Mouse (Mus musculus) MEL (cell line): ENCODE measurements around the gene Capn9. TPM values are rescaled to one million over a fixed set of nuclear protein-coding genes. Genes with fewer than 3 reads are reported as not detected.

Experiments used
- DNase-seq: peaks from one replicate; pipeline ENCODE4 v3.0.0; 2011; ENCODE audit warnings: low read depth, low spot score
- H3K27ac ChIP-seq: 2 replicates; pipeline ENCODE4 v1.5.1; 2012; ENCODE audit warnings: low read depth, mild to moderate bottlenecking, control low read depth, low read length, moderate library complexity; ENCODE audit not compliant: control insufficient read depth
- H3K27me3 ChIP-seq, 2 experiments: fragments of 150-350 bp in 1 of 2; sonication (generic) in 1 of 2; 2 replicates each; pipeline ENCODE4 v1.6.1; 2012; ENCODE audit warnings: low read length in 2 of 2, mild to moderate bottlenecking in 2 of 2, improper control_type of control experiment in 1 of 2, moderate library complexity in 1 of 2; ENCODE audit not compliant: insufficient read depth in 2 of 2, control insufficient read depth in 1 of 2
- H3K36me3 ChIP-seq, 2 experiments: 2 replicates each; pipeline ENCODE4 v1.6.1; 2012 to 2014; ENCODE audit warnings: low read length in 2 of 2, improper control_type of control experiment in 1 of 2, inconsistent platforms in 1 of 2, mild to moderate bottlenecking in 1 of 2; ENCODE audit not compliant: insufficient read depth in 2 of 2, control insufficient read depth in 1 of 2
- H3K4me1 ChIP-seq, 2 experiments: fragments of 150-350 bp in 1 of 2; sonication (generic) in 1 of 2; 2 replicates each; pipeline ENCODE4 v1.6.1; 2012; ENCODE audit warnings: low read length in 2 of 2, improper control_type of control experiment in 1 of 2, mild to moderate bottlenecking in 1 of 2; ENCODE audit not compliant: insufficient read depth in 2 of 2, control insufficient read depth in 1 of 2
- H3K4me3 ChIP-seq, 2 experiments: fragments of 150-350 bp in 1 of 2; sonication (generic) in 1 of 2; 2 replicates each; pipeline ENCODE4 v1.5.1; 2012; ENCODE audit warnings: low read depth in 2 of 2, low read length in 2 of 2, mild to moderate bottlenecking in 2 of 2, moderate library complexity in 2 of 2, control low read depth in 1 of 2, improper control_type of control experiment in 1 of 2; ENCODE audit not compliant: control insufficient read depth in 1 of 2, insufficient read depth in 1 of 2
- H3K79me2 ChIP-seq: 2 replicates; pipeline ENCODE4 v1.6.1; 2012; ENCODE audit warnings: mild to moderate bottlenecking, low read length, moderate library complexity; ENCODE audit not compliant: control insufficient read depth, poor library complexity, insufficient read depth
- H3K9ac ChIP-seq: 2 replicates; pipeline ENCODE4 v1.6.1; 2012; ENCODE audit warnings: low read depth, mild to moderate bottlenecking, control low read depth, low read length, moderate library complexity; ENCODE audit not compliant: control insufficient read depth, poor library complexity, severe bottlenecking
- H3K9me3 ChIP-seq: fragments of 150-350 bp; sonication (generic); replicated peaks from 2 replicates; pipeline ENCODE4 v1.6.1; 2012; ENCODE audit warnings: mild to moderate bottlenecking, low read length, improper control_type of control experiment, moderate library complexity; ENCODE audit not compliant: insufficient read depth
- CTCF ChIP-seq, 3 experiments: IDR thresholded peaks in 2 of 3; conservative IDR thresholded peaks in 1 of 3; 2 replicates each; pipeline ENCODE4 v1.5.1; 2011 to 2012; ENCODE audit warnings: low read length in 3 of 3, low read depth in 2 of 3, mild to moderate bottlenecking in 2 of 3, improper control_type of control experiment in 1 of 3, inconsistent platforms in 1 of 3, mixed read lengths in 1 of 3, moderate library complexity in 1 of 3; ENCODE audit not compliant: control insufficient read depth in 1 of 3, insufficient read depth in 1 of 3, poor library complexity in 1 of 3, severe bottlenecking in 1 of 3
- GABPA ChIP-seq: IDR thresholded peaks from 2 replicates; pipeline ENCODE4 v1.6.1; 2012; ENCODE audit warnings: low read depth, mild to moderate bottlenecking, inconsistent platforms, low read length, improper control_type of control experiment, moderate library complexity
- GATA1 ChIP-seq: IDR thresholded peaks from 2 replicates; pipeline ENCODE4 v1.6.1; 2011; ENCODE audit warnings: low read depth, low read length, improper control_type of control experiment
- MAFK ChIP-seq: IDR thresholded peaks from 2 replicates; pipeline ENCODE4 v1.6.1; 2011; ENCODE audit warnings: low read depth, mild to moderate bottlenecking, low read length, improper control_type of control experiment, borderline replicate concordance
- MAZ ChIP-seq: IDR thresholded peaks from 2 replicates; pipeline ENCODE4 v1.6.1; 2012; ENCODE audit warnings: low read depth, mild to moderate bottlenecking, inconsistent platforms, low read length, improper control_type of control experiment
- MYC ChIP-seq: IDR thresholded peaks from 2 replicates; pipeline ENCODE4 v1.6.1; 2011; ENCODE audit warnings: low read depth, mild to moderate bottlenecking, low read length, improper control_type of control experiment, moderate library complexity
- NELFE ChIP-seq: IDR thresholded peaks from 2 replicates; pipeline ENCODE4 v1.6.1; 2011; ENCODE audit warnings: low read depth, low read length, improper control_type of control experiment
- POLR2AphosphoS2 ChIP-seq: IDR thresholded peaks from 2 replicates; pipeline ENCODE4 v1.6.1; 2011; ENCODE audit warnings: low read length, improper control_type of control experiment
- POLR2AphosphoS5 ChIP-seq: IDR thresholded peaks from 2 replicates; pipeline ENCODE4 v1.6.1; 2012; ENCODE audit warnings: low read depth, borderline replicate concordance, mild to moderate bottlenecking, inconsistent platforms, low read length, moderate library complexity, mixed read lengths
- RCOR1 ChIP-seq: IDR thresholded peaks from 2 replicates; pipeline ENCODE4 v1.6.1; 2012; ENCODE audit warnings: low read depth, mild to moderate bottlenecking, inconsistent platforms, low read length, improper control_type of control experiment
- TCF12 ChIP-seq: IDR thresholded peaks from 2 replicates; pipeline ENCODE4 v1.6.1; 2014; ENCODE audit warnings: low read depth, mild to moderate bottlenecking, inconsistent platforms, low read length, improper control_type of control experiment, moderate library complexity
- UBTF ChIP-seq: IDR thresholded peaks from 2 replicates; pipeline ENCODE4 v1.6.1; 2012; ENCODE audit warnings: low read depth, mild to moderate bottlenecking, inconsistent platforms, low read length, improper control_type of control experiment, moderate library complexity, borderline replicate concordance; ENCODE audit not compliant: insufficient read depth
- USF2 ChIP-seq, 2 experiments: IDR thresholded peaks; 2 replicates each; pipeline ENCODE4 v1.6.1; 2011 to 2012; ENCODE audit warnings: improper control_type of control experiment in 2 of 2, low read length in 2 of 2, borderline replicate concordance in 1 of 2, inconsistent platforms in 1 of 2, low read depth in 1 of 2, mild to moderate bottlenecking in 1 of 2; ENCODE audit not compliant: insufficient read depth in 1 of 2
- ZKSCAN1 ChIP-seq: IDR thresholded peaks from 2 replicates; pipeline ENCODE4 v1.6.1; 2012; ENCODE audit warnings: low read depth, mild to moderate bottlenecking, inconsistent platforms, low read length, improper control_type of control experiment, moderate library complexity
- ZMIZ1 ChIP-seq: IDR thresholded peaks from 2 replicates; pipeline ENCODE4 v1.6.1; 2012; ENCODE audit warnings: low read depth, mild to moderate bottlenecking, inconsistent platforms, low read length, improper control_type of control experiment, moderate library complexity
- ZNF384 ChIP-seq: IDR thresholded peaks from 2 replicates; pipeline ENCODE4 v1.6.1; 2012; ENCODE audit warnings: low read depth, mild to moderate bottlenecking, inconsistent platforms, low read length, improper control_type of control experiment
- polyA plus RNA-seq, 2 experiments: library from polyadenylated mRNA; stranded (reverse) in 1 of 2; unstranded in 1 of 2; fragments of >175 nt in 1 of 2; fragments of >200 nt in 1 of 2; gene quantifications; 2 replicates each; pipeline versions ENCODE4 v1.2.1 to v1.2.4; 2012; ENCODE audit warnings: low replicate concordance in 2 of 2, low read depth in 1 of 2; ENCODE audit not compliant: insufficient read length in 2 of 2, insufficient read depth in 1 of 2, missing spikeins in 1 of 2
- total RNA-seq: library from RNA; depleted of rRNA; stranded (reverse); fragments of 300-350 nt; gene quantifications from 2 replicates; pipeline ENCODE4 v1.2.3, GENCODE M21; 2012

The Capn9 gene
- total and polyA plus RNA-seq, 3 experiments: not detected

DNA sequence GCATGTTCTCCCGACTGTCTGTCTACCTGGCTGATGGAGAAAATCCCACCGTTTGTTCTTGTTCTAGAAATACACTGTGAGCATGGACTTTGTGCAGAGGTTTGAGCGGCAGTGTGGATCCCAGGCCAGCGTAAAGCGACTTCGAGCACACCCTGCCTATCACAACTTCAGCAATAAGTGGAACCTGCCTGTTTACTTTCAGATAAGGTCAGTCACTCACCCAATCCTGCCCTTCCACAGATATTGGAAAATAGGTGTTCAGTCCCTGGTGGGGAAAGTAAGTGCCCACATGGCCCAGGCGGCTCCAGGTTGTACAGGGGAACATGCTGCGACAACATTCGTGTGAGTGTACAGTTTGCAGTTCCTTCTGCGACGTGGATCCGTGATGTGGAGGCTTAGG is 35.0 kb upstream of the Capn9 start:
- Histone ChIP-seq H3K79me2 (no peaks in the 10 kb centered on the region), H3K27ac (no peak overlapping the region), H3K9ac (no peak overlapping the region), H3K4me3 (no peak overlapping the region), H3K4me1 (no peaks in the 10 kb centered on the region), H3K9me3 (no peaks in the 10 kb centered on the region), H3K36me3 (peaks cover 0 to 5% of the 10 kb centered on the region in 2 experiments; a peak in 2 of 4 replicates), H3K27me3 (no peaks in the 10 kb centered on the region)
- DNase-seq: no peak
- no peak for TF ChIP-seq ZKSCAN1
- TF ChIP-seq NELFE: no peak
- TF ChIP-seq POLR2AphosphoS2: no peak
- TF ChIP-seq CTCF (IDR thresholded peaks at IDR 0.05 in 2 of 3, conservative IDR thresholded peaks at IDR 0.05 in 1 of 3; ENCODE audit: control insufficient read depth in 1 of 3, insufficient read depth in 1 of 3, low read depth in 2 of 3, low read length in 3 of 3, poor library complexity in 1 of 3, severe bottlenecking in 1 of 3): no peak
- TF ChIP-seq MYC: no peak
- TF ChIP-seq ZMIZ1: no peak
- no peak for TF ChIP-seq ZNF384
- no peak for TF ChIP-seq RCOR1
- no peak for TF ChIP-seq USF2 (IDR thresholded peaks at IDR 0.05; ENCODE audit: borderline replicate concordance in 1 of 2, insufficient read depth in 1 of 2, low read depth in 1 of 2, low read length in 2 of 2)

DNA sequence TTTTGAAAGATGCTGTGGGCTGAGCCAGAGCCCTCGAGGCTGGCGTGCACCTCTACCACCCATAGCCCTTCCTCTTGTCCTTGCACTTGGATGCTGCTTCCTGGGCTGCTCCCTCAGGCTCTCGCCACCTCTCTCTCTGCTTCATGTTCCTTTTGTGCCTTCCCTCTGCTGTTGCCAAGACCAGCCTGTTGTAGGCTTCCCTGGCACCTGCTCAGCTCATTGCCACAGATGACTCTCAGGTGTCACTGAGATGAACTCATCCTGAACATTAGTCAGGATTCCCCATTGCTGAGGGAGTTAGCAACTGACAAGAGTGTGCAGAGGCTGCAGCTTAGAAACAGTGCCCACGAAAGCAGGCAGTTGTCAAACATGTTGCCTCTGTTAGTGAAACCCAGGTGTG is 33.9 kb upstream of the Capn9 start:
- H3K4me3 ChIP-seq: no peak overlapping the region
- no peak overlapping the region for H3K27ac ChIP-seq
- H3K36me3 ChIP-seq: peaks cover 0 to 5% of the 10 kb centered on the region in 2 experiments; a peak in 2 of 4 replicates
- no peak for DNase-seq
- no peaks in the 10 kb centered on the region for H3K79me2 ChIP-seq
- TF ChIP-seq GATA1 (no peak), MAZ (no peak), CTCF (IDR thresholded peaks at IDR 0.05 in 2 of 3, conservative IDR thresholded peaks at IDR 0.05 in 1 of 3; ENCODE audit: control insufficient read depth in 1 of 3, insufficient read depth in 1 of 3, low read depth in 2 of 3, low read length in 3 of 3, poor library complexity in 1 of 3, severe bottlenecking in 1 of 3) (no peak), MAFK (no peak), MYC (no peak), TCF12 (no peak)
- H3K9me3 ChIP-seq: no peaks in the 10 kb centered on the region
- H3K4me1 ChIP-seq: no peaks in the 10 kb centered on the region
- H3K27me3 ChIP-seq: no peaks in the 10 kb centered on the region
- H3K9ac ChIP-seq: no peak overlapping the region

DNA sequence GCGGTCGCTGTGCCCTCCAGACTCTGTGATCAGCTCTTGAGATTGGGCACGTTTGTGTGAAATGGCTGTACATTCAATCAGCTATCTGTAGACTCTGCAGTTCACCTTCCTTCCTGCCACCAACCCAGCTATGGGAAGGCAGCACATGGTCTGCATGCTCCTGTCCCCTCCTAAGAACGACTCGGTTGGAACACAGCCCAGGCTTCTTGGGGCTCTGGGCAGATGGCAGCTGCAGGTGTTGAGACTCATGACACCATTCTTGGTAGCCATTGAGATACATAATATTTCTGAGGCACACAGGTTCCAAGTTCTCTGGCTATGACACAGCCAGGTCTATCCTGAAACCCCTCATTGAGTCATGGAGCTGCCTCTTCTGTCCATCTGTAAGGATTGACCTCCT is 32.6 kb upstream of the Capn9 start:
- H3K4me1 ChIP-seq: no peaks in the 10 kb centered on the region
- peaks cover 0 to 4% of the 10 kb centered on the region in 2 experiments; a peak in 2 of 4 replicates for H3K36me3 ChIP-seq
- H3K27me3 ChIP-seq: no peaks in the 10 kb centered on the region
- H3K79me2 ChIP-seq: no peaks in the 10 kb centered on the region
- H3K9me3 ChIP-seq: no peaks in the 10 kb centered on the region
- DNase-seq: no peak
- no peak overlapping the region for H3K27ac ChIP-seq
- H3K4me3 ChIP-seq: no peak overlapping the region
- H3K9ac ChIP-seq: no peak overlapping the region
- no peak for TF ChIP-seq UBTF
- no peak for TF ChIP-seq GABPA
- no peak for TF ChIP-seq POLR2AphosphoS5
